Mouse (Mus musculus): ENCODE data around the gene Cetn2.

Gene Cetn2

GRCm38 (mm10) chrX:72917884-72918681 lies at the start of gene Cetn2, which contains the start of gene Nsdhl:
Gene Cetn2 (minus strand): TSS chrX:72918411.
Gene Nsdhl (plus strand): TSS chrX:72918557.
- peak; percentile 89 for DNase-seq (ENCODE audit: low spot score)

- DNase-seq (ENCODE audit: low spot score) = no peak
These were observed 44.5 kb upstream of the Cetn2 start for GRCm38 (mm10) chrX:72962743-72963142.

DNA sequence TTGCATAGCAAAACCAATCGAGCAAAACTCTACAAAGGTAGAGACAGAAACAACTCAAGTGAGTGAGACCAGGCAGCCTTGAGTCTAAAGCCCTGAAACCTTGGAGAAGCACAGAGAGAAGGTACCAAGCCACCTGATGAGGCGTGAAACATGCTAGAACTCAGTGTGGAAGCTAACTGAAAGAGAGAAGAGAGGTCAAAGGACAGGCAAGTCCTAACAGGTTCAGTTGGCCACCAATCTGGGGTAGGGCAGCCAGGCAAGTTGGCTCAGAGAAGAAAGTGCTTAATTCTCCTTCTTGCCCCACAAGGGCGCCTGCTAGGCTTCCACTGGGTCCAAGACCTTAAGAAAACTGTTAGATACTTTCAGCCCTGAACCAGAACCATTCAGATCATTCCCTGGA lies 43.3 kb upstream of the Cetn2 start:
- DNase-seq (ENCODE audit: low spot score) = no peak

DNA sequence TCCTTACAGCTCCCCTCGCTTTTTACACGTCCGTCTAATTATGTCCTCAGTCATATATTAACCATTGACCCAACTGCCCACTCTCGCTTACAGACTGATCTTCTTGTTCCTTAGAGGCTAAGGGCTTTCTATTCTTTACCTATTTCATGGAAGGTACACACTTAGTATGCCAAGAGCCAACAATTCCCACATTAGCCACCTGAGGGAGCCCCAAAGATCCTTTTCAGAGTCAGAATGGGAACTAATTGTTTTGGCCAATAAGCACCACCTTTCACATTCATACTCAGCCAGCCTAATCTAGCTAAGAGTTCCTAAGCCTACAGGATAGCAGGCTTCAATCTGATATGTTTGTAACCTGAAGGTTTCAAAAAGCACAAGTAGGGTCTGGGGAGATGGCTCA lies 42.2 kb upstream of the Cetn2 start:
- no peak for DNase-seq (ENCODE audit: low spot score)

DNA sequence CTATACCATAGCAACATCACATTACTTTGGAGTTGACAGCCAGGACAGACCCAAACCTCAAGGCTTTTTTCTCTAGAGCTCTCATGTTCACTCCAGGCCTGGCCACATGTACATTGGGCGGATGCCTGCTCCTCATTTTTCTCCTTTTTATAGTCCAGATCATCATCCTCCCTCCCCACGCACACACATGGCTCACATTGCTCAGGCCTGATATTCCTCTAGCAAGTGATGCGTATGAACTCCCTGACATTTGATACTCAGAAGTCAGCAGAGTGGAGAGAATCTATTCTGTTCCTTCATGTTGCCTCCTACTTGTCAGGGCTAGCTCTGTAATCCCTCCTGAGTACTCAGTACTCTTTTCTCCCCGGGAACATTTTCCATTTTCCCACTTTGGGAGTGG lies 38.3 kb upstream of the Cetn2 start:
- no peak for DNase-seq (ENCODE audit: low spot score)

GRCm38 (mm10) chrX:72953464-72953863 lies 35.3 kb upstream of the Cetn2 start:
- no peak for DNase-seq (ENCODE audit: low spot score)

DNA sequence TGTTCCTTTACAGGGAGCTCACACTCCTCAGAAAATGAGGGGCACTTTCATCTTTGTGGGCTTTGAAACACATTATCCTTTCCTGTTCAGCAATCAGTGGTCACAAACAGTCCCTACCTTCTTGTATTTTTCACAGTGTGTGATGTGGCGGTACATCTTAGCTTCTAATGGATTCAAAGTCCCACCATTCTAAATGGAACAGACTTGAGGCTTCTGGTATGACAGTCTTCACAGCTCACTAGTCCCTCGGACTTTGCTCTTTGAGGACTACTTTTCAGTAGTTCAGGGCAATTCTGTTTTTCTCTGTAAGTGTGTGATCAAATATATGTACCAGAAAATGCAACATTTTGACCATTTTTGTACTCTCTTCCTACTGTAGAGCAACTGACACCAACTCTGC lies 3.2 kb upstream of the Cetn2 start:
- no peak for DNase-seq (ENCODE audit: low spot score)

DNA sequence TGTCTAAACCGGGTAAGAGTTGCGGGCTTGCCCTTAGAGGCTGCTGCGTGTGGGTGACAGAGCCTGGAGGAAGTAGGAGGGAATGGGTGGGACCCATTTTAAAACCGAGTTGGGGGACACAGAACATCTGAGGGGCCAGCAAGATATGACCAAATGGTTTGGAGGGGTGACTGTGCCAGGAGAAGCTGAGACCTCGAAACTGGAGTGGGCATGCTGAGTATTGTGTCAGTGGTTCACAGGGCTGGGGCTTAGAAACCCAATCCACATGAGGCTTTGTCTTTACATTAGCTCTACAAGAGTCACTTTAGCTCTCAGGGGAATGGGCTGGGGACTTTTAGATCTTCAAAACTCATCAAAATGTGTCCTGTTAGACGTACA lies 460 bp upstream of the Cetn2 start:
- no peak for DNase-seq (ENCODE audit: low spot score)

DNA sequence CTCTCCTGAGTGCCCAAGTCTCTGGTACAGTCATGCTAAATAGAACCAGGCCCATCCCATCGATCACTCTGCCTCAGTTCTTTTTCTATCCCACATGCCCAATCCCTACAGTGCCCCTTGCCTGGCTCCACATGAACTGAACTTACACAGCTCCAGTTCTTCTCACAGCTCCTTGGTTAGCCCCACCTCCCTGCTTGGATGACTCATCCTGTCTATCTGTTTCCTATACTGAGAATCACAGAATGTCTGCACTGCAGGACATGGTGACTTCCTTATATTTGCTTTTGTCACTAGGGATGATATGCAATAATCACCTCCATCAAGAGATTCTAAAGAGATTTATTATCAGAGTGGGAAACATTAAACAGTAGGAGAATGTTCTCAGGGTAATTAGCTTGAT lies 6.6 kb downstream of the Cetn2 start:
- no peak for DNase-seq (ENCODE audit: low spot score)

GRCm38 (mm10) chrX:72908404-72908741 lies 9.8 kb downstream of the Cetn2 start:
- no peak for DNase-seq (ENCODE audit: low spot score)

GRCm38 (mm10) chrX:72907619-72908403 lies 10.4 kb downstream of the Cetn2 start:
- DNase-seq (ENCODE audit: low spot score) = no peak

DNA sequence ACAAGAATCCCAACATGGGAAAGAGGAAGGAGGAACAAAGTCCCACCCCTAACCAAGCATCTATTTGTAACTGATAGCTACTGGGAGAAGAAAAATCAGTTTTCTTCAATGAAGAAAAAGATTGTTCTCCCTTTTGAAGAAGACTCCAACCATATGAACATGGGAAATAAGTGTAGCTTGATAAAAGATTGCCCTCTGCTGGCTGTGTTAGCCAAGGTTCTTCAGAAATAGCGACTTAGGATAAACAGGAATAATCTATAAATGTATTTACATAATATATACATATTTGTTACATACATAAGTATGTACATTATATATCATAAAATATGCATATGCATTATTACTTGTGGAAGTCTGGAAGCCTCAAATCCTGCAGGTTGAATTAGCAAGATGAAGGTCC lies 15.7 kb downstream of the Cetn2 start:
- DNase-seq (ENCODE audit: low spot score) = no peak

- DNase-seq (ENCODE audit: low spot score) = no peak
These were observed 22.2 kb downstream of the Cetn2 start for GRCm38 (mm10) chrX:72896055-72896437.

DNA sequence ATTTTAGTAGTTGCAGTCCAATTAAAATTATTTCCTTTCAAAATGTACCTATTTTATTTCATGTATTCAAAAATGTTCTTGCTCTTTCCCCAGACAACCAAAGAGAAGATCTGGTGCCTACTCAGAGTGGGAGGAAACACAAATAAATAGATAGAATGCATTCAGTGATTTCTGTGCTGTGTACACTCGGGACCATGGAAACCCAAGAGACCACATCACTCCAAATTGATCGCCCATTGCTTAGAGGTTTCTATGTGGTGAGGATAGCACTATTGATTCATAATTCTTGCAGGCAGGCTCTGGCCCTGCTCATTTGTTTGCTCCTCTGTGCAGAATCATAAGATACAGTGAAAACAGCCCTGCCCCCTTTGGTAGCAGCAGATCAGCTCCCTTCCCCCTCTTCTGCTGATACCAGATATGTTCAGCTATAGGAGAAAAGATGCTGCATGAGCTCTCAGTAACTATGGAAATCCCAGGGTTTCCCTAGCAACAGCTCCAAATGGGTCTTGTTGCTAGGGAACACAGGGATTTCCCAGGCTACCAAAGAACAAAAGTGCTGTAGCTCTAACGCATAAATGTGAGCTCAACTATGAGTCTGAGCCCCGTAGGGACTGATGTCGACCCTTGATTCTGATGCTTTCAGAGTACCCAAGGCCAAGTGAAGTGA lies 22.7 kb downstream of the Cetn2 start:
- DNase-seq (ENCODE audit: low spot score) = no peak
